Mouse (Mus musculus) intestine, embryonic 15.5 days (tissue): ENCODE results near the gene Btbd3. TPM values are rescaled to one million over a fixed set of nuclear protein-coding genes. Genes with fewer than 3 reads are reported as not detected.
A peak's percentile ranks its signal among the peaks of the same experiment; 100 is the strongest.

Experiments used
- ATAC-seq: fragments of 200-750 bp; cut with Nextera tagmentation; 2 replicates; pipeline ENCODE4 v1.8.0; 2017; ENCODE audit warnings: moderate TSS enrichment, moderate library complexity
- H3K27ac ChIP-seq: fragments of 300-500 bp; sonication (generic); 2 replicates; pipeline ENCODE4 v1.5.1; 2015; ENCODE audit warnings: mild to moderate bottlenecking, inconsistent platforms
- H3K27me3 ChIP-seq: fragments of 300-500 bp; sonication (generic); replicated peaks from 2 replicates; pipeline ENCODE4 v1.6.1; 2015; ENCODE audit warnings: inconsistent platforms
- H3K36me3 ChIP-seq: fragments of 300-500 bp; sonication (generic); 2 replicates; pipeline ENCODE4 v1.6.1; 2015; ENCODE audit warnings: inconsistent platforms
- H3K4me1 ChIP-seq: fragments of 300-500 bp; sonication (generic); replicated peaks from 2 replicates; pipeline ENCODE4 v1.6.1; 2015; ENCODE audit warnings: inconsistent platforms
- H3K4me2 ChIP-seq: fragments of 300-500 bp; sonication (generic); replicated peaks from 2 replicates; pipeline ENCODE4 v1.6.1; 2015; ENCODE audit warnings: mild to moderate bottlenecking, inconsistent platforms
- H3K4me3 ChIP-seq: fragments of 300-500 bp; sonication (generic); replicated peaks from 2 replicates; pipeline ENCODE4 v1.5.1; 2015; ENCODE audit warnings: inconsistent platforms
- H3K9ac ChIP-seq: fragments of 300-500 bp; sonication (generic); 2 replicates; pipeline ENCODE4 v1.6.1; 2015; ENCODE audit warnings: inconsistent platforms
- H3K9me3 ChIP-seq: fragments of 300-500 bp; sonication (generic); 2 replicates; pipeline ENCODE4 v1.6.1; 2016; ENCODE audit warnings: inconsistent platforms
- WGBS: fragments of 180-500 bp; shearing (Covaris S2); methylation state at CpG from one replicate; pipeline ENCODE4 v1.1.7; 2015; 5-methylcytosine and 5-hydroxymethylcytosine counted together
- polyA plus RNA-seq: library from polyadenylated mRNA; unstranded; fragments of >200 nt; fragmentation: Nextera tagmentation; extraction: Ambion mirVana; gene quantifications from 2 replicates; pipeline ENCODE4 v1.2.1, GENCODE M21; 2015

Gene Btbd3
- 18.2 and 21.6 TPM in 2 replicates for polyA plus RNA-seq

DNA sequence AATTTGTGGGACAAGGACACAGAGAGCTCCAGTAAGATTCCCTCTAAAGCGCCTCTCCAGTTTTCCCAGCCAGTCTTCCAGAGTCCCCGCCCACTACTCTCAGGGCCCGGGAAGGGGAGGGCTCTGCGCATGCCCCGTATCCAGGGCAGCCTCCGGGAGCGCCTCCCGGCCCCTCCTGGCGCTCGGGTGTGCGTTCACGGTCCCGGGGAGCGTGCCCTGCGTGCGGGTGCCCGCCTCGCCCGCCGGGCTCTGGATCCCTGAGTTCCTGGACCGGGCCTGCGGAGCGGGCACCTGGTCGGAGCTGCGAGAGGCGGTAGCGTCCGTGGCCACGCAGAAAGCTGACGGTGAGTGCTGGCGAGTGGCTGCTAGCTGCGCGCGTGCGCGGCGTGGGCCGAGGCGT, at the start of gene Btbd3:
Gene Btbd3, plus strand, starts transcription at position 155 of the 400 bp plus-strand sequence.
- Histone ChIP-seq H3K27ac (peak within 1 kb of the TSS; percentile 98), H3K4me2 (peak within 1 kb of the TSS; percentile 64), H3K9ac (peak within 1 kb of the TSS; percentile 96), H3K27me3 (no peaks in the 10 kb centered on the region), H3K4me3 (peak within 1 kb of the TSS; percentile 93), H3K4me1 (peaks cover 14% of the 10 kb centered on the region), H3K9me3 (no peaks in the 10 kb centered on the region), H3K36me3 (no peaks in the 10 kb centered on the region)
- WGBS: under 1% methylated on average over 39 of the region's 39 CpGs
- ATAC-seq: peak; percentile 98

DNA sequence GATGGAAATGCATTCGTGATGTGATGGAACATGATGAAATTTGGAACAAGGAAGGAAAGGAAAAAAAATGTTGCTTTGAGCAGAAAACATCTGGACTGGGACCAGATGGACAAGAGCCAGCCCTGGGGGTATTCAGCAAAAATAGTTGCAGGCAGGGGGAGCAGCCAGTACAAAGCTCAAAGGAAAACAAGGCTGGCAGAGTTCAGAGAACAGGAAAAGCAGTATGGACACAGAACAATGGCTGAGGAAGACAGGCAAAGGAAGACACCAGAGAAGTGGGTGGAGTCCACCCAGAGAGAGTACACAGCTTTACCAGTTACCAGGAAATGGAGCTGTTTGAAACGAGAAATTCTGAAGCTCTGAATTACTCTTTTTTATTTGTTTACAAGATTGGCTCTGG, 40.8 kb upstream of the Btbd3 start:
- no peaks in the 10 kb centered on the region for H3K27me3 ChIP-seq
- H3K27ac ChIP-seq: no peak overlapping the region
- H3K36me3 ChIP-seq: no peaks in the 10 kb centered on the region
- ATAC-seq: peak; percentile 62; the same call in 1 of the 2 replicates
- 30% methylated on average over 2 of the region's 2 CpGs for WGBS
- H3K4me1 ChIP-seq: 0 out of 2 replicates have a peak, but pooled peaks cover 2% of the 10 kb centered on the region
- H3K9ac ChIP-seq: no peak overlapping the region
- H3K9me3 ChIP-seq: no peaks in the 10 kb centered on the region
- H3K4me2 ChIP-seq: no peak overlapping the region
- H3K4me3 ChIP-seq: no peak overlapping the region

DNA sequence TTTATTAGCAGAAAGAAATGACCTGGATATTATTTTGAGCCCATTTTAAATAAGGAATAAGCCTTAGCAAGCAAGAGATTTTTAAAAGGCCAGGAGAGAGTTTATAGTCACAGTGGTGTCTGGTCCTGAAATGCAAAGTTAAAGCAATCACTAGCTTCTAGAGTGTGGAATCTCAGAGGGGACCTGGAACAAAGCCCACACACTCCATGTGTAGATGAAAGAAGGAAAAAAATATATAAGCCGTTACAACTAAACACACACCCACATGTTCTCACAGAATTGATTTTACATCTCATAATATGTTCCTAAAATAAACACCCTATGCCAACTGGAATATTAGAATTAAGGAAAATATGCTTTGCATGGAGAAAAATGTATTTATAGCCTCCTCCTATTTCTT, 36.1 kb upstream of the Btbd3 start:
- Histone ChIP-seq H3K4me3 (no peak overlapping the region), H3K27me3 (no peaks in the 10 kb centered on the region), H3K4me2 (no peak overlapping the region), H3K4me1 (0 out of 2 replicates have a peak, but pooled peaks cover 2% of the 10 kb centered on the region), H3K9ac (no peak overlapping the region), H3K36me3 (no peaks in the 10 kb centered on the region), H3K27ac (no peak overlapping the region), H3K9me3 (no peaks in the 10 kb centered on the region)
- WGBS: 58% methylated on average over 1 of the region's 1 CpGs
- ATAC-seq: no peak

DNA sequence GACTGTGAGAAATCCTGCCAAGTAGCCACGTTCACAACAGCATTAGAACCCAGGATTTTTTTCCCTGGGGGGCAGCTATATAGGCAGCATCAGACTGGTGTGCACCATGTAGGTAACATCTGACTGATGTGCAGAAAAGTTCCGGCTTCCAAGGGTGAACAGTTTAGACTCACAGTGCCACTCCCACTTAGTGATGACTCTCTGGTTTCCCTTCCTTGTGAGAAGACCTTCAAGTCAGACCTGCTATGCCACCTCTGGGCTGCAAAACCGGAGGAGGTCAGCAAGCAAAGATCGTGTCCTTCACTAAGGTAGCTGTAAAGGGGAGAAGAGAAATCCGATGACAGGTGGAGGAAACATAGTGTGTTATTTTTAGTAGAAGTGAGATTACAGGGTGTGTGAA, 24.1 kb upstream of the Btbd3 start:
- no peaks in the 10 kb centered on the region for H3K36me3 ChIP-seq
- no peak overlapping the region for H3K4me2 ChIP-seq
- H3K4me3 ChIP-seq: no peak overlapping the region
- WGBS: 66% methylated on average over 5 of the region's 5 CpGs
- H3K9me3 ChIP-seq: no peaks in the 10 kb centered on the region
- no peak overlapping the region for H3K27ac ChIP-seq
- ATAC-seq: no peak
- no peaks in the 10 kb centered on the region for H3K4me1 ChIP-seq
- no peaks in the 10 kb centered on the region for H3K27me3 ChIP-seq
- no peak overlapping the region for H3K9ac ChIP-seq

DNA sequence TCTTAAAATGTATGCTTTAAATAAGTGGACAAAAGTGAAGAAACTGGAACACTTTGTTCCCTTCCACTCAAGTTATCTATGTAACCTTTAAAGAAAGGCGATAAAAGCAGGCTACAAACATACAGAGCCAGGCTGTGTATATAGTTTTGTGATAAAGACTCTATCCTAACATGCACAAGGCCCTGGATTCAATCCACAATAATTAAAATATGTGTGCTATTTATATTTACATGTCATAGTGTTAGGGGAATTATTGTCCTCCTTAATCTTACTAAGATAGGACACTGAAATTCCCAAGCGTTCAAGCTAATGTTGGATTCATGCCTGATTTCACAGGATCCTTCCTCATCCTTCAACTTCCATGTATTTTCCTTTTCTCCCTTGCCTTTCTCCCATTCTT, 20.2 kb upstream of the Btbd3 start:
- no peak for ATAC-seq
- Histone ChIP-seq H3K4me3 (no peak overlapping the region), H3K36me3 (no peaks in the 10 kb centered on the region), H3K9me3 (no peaks in the 10 kb centered on the region), H3K4me2 (no peak overlapping the region), H3K4me1 (no peaks in the 10 kb centered on the region), H3K27me3 (no peaks in the 10 kb centered on the region), H3K27ac (no peak overlapping the region), H3K9ac (no peak overlapping the region)
- 66% methylated on average over 2 of the region's 2 CpGs for WGBS

DNA sequence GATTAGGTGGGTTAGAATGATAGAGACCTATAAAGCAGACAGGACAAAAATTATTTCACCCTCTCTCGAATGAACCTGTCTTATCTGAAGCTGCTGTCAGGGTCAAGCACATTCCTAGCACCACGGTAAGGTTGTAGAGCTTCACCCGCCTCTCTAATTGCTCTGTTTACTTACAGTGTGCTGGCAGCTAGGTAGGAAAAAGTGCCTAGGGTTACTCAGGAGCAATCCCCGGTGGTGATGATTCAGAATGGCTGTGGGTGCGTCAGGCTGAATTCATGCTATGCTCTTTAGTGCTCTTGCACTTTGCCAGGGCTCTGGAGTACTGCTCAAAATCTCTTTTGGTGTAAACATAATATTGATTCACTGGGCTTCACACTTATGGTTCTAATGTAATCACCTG, 13.9 kb upstream of the Btbd3 start:
- Histone ChIP-seq H3K4me3 (no peak overlapping the region), H3K4me2 (no peak overlapping the region), H3K9ac (no peak overlapping the region), H3K27ac (no peak overlapping the region), H3K36me3 (no peaks in the 10 kb centered on the region), H3K9me3 (no peaks in the 10 kb centered on the region), H3K4me1 (no peaks in the 10 kb centered on the region), H3K27me3 (no peaks in the 10 kb centered on the region)
- peak; percentile 53; the same call in 1 of the 2 replicates for ATAC-seq
- WGBS: 33% methylated on average over 5 of the region's 5 CpGs

DNA sequence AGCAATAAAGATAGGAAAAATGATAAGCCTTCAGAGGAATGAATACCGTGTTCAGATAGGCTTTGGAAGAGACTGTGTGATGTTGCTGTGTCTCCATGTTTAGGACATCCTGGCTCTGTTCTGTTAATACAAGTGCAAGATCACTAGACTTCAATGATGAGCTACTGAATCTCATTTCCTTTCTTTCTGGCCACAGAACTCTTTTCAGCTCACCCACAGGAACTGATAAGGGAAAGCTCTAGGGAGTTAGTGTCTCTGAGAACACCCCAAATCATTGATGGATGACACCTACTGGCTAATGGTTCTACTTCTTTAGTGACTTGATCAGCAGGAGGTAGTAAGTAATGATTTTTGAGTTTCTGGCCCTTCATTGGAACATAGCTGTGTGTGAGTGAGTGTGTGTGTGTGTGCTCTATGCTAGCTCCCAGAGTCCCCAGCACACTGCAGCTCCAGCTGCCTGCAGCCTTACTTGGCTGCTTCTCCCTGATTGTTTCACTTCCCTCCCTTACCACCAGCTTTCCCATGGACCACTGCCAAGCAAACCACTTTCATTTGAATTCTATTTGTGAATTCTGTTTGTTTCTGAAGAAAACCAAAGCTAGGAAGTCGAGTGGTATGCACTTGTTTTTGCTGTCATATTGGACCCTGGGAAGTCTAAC, 10.6 kb upstream of the Btbd3 start:
- H3K27ac ChIP-seq: peak overlapping the region; percentile 54; the same call in 1 of the 2 replicates
- H3K4me1 ChIP-seq: no peaks in the 10 kb centered on the region
- no peak overlapping the region for H3K9ac ChIP-seq
- ATAC-seq: peak; percentile 84
- no peak overlapping the region for H3K4me3 ChIP-seq
- 47% methylated on average over 2 of the region's 2 CpGs for WGBS
- H3K9me3 ChIP-seq: no peaks in the 10 kb centered on the region
- H3K36me3 ChIP-seq: no peaks in the 10 kb centered on the region
- H3K27me3 ChIP-seq: no peaks in the 10 kb centered on the region
- H3K4me2 ChIP-seq: no peak overlapping the region

DNA sequence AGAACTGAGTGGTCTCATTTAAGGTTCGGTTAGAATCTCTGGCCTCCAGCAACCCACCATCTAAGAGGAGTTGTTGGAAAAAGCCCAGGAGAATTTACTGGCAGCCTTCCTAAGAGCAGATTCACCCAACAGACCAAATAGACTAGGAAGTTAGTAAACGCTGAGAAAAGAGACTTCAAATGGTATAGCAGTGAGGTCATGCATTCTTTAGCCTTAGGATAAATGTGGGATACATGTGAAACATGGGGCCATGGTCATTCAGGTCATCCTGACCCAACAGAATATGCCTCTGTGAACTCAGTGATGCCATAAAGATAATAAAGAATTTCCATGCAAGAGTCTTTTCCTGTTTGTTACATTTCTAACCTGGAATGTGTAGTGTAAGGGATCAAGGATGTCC, 8.4 kb upstream of the Btbd3 start:
- Histone ChIP-seq H3K4me3 (no peak overlapping the region), H3K36me3 (no peaks in the 10 kb centered on the region), H3K27ac (no peak overlapping the region), H3K9me3 (no peaks in the 10 kb centered on the region), H3K4me1 (no peaks in the 10 kb centered on the region), H3K27me3 (no peaks in the 10 kb centered on the region), H3K4me2 (no peak overlapping the region), H3K9ac (no peak overlapping the region)
- 21% methylated on average over 2 of the region's 2 CpGs for WGBS
- peak; percentile 39 for ATAC-seq

DNA sequence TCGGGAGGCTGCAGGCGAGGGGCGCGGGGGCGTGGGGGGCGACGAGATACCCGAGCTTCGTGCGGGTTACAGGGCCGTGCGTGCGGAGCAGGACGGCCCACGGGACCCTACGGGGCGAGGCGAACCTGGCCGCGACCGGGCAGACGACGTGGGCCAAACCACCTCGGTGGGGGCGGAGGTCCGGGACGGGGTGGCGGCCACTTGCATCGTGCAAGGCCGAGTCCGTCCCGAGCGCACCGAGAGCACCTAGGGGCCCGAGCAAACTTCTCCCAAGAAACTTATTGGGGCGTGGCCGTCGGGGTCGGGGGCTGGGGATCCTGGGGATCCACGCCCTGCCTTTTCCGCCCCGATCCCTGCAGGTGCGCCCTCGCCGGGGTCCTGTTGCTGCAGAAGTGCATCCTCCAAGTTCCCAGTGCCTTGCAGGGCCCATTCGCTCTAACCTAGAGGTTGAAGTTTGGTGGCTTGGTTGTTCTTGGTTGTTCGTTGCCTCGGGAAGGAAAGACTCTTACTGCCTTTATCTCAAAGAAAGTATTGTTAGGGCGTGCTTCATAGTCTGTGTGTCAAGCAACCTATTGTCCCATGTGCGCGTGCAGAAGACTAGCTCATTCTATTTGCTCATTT, 596 bp downstream of the Btbd3 start:
- Histone ChIP-seq H3K4me2 (peak overlapping the region; percentile 64), H3K36me3 (no peaks in the 10 kb centered on the region), H3K9me3 (no peaks in the 10 kb centered on the region), H3K27me3 (no peaks in the 10 kb centered on the region), H3K9ac (peak overlapping the region; percentile 96), H3K27ac (peak overlapping the region; percentile 98), H3K4me3 (peak overlapping the region; percentile 93), H3K4me1 (peaks cover 15% of the 10 kb centered on the region)
- ATAC-seq: peak; percentile 75
- WGBS: under 1% methylated on average over 50 of the region's 51 CpGs

DNA sequence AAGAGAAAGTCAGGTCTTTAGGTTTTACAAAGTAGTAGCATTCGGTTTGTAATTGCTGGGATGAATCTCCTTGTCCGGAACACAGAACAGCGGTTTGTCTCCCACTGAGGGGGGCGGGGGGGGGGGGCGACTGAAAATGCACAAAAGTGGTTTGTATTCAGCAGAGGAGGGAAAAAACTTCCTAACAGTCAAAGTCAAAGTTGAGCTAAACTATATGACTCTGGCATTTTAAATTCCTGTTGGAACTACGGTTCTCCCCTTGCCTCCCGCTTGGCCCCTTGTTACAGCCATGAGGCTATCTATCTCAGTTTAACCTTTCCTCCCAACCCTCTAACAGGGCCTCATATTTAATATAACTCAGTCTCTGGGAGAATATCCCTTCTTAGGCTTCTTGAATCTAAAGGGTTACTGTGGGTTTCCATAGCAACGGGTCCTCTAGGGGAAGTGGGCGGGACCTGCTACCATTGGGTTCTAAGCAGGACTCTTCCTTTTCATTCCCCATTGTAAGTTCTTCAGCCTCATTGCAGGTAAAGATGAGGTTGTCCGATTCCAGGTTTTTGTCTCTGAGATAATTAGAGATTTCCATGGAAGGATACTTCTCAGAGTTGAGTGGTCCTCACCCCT, 1.4 kb downstream of the Btbd3 start:
- H3K36me3 ChIP-seq: no peaks in the 10 kb centered on the region
- H3K27ac ChIP-seq: peak overlapping the region; percentile 98
- WGBS: 0% methylated on average over 10 of the region's 10 CpGs
- no peaks in the 10 kb centered on the region for H3K9me3 ChIP-seq
- H3K27me3 ChIP-seq: no peaks in the 10 kb centered on the region
- H3K4me3 ChIP-seq: peak overlapping the region; percentile 93
- H3K4me1 ChIP-seq: peaks cover 15% of the 10 kb centered on the region
- peak; percentile 29 for ATAC-seq
- peak overlapping the region; percentile 64 for H3K4me2 ChIP-seq
- peak overlapping the region; percentile 96 for H3K9ac ChIP-seq

DNA sequence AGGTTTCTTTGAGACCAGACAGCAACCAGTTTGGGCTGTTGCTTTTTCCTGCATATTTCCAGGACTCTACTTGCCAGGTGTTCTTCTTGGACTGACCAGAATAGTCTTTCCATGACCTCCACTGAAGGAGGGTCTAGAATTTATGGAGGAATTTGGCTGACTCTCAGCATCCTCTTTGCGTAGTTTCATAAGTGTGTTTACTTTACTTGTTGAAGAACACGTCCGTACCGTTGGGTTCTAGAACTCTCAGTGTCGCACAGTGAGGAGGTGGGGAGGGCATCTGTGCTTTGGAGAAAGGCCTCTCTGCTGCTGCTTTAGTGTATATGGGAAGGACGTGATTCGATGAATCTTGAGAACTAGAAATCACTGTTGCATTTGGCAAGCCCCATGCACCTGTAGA, 4.8 kb downstream of the Btbd3 start:
- no peaks in the 10 kb centered on the region for H3K9me3 ChIP-seq
- H3K36me3 ChIP-seq: no peaks in the 10 kb centered on the region
- 56% methylated on average over 7 of the region's 7 CpGs for WGBS
- H3K9ac ChIP-seq: no peak overlapping the region
- ATAC-seq: no peak
- no peak overlapping the region for H3K27ac ChIP-seq
- H3K4me1 ChIP-seq: peaks cover 22% of the 10 kb centered on the region
- H3K4me3 ChIP-seq: no peak overlapping the region
- no peaks in the 10 kb centered on the region for H3K27me3 ChIP-seq
- no peak overlapping the region for H3K4me2 ChIP-seq

DNA sequence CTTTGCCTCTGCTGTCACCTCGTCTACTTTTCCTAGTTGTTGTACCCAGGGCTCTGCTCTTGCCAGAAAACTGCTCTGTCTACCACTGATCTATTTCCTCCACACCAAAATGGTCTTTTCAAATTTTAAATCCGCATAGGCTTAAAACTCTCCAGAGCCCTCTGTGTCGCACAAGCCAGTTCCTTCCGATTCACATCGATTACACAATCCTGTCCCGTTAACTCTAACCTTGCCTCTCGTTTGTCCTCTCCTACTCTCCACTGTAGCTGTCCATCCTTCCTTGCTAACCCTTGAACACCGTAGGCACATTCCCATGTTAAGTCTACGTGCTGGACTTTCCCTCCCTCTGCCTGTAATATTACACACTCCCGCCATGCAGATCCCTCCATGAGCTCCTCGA, 6.5 kb downstream of the Btbd3 start:
- H3K27ac ChIP-seq: no peak overlapping the region
- H3K4me3 ChIP-seq: no peak overlapping the region
- H3K9ac ChIP-seq: no peak overlapping the region
- WGBS: 70% methylated on average over 11 of the region's 11 CpGs
- no peaks in the 10 kb centered on the region for H3K36me3 ChIP-seq
- no peaks in the 10 kb centered on the region for H3K27me3 ChIP-seq
- ATAC-seq: no peak
- no peaks in the 10 kb centered on the region for H3K9me3 ChIP-seq
- peaks cover 35% of the 10 kb centered on the region for H3K4me1 ChIP-seq
- no peak overlapping the region for H3K4me2 ChIP-seq
